Comparison of ENCODE assay signal across 11 mouse cellular contexts in genomic region chr2:84779210-84779609, GRCm38 (mm10). TPM values are rescaled to one million over a fixed set of nuclear protein-coding genes. Genes with fewer than 3 reads are reported as not detected.
DNase-seq lines count a peak whose midpoint lies in the region; ATAC-seq and TF ChIP-seq lines count a peak whose summit lies in the region.
"Had no signal": no experiment of that assay in that cellular context is flagged by ENCODE, and none has a peak within 500 bp of the region (broad histone marks: within the 10 kb centered on the region; RNA-seq: fewer than 3 reads in every experiment).

No protein-coding gene starts in this region.

- no peak overlapping the region for H3K4me3 ChIP-seq in heart, adult 2 months
- H3K4me3 ChIP-seq in testis, adult 2 months (ENCODE audit: control insufficient read depth, low read depth, low read length): no peak overlapping the region
- no peak overlapping the region for H3K4me3 ChIP-seq in cerebellum, adult 2 months (replicated peaks; ENCODE audit: insufficient read depth, low read depth, low read length)
- no peak overlapping the region for H3K4me3 ChIP-seq in forebrain, embryonic 16.5 days (replicated peaks; ENCODE audit: low read length)

- H3K79me2 ChIP-seq in heart, adult 2 months (replicated peaks; ENCODE audit: control insufficient read depth, insufficient read depth, low read length): no peaks in the 10 kb centered on the region

- no peaks in the 10 kb centered on the region for H3K27me3 ChIP-seq in heart, adult 2 months (ENCODE audit: control insufficient read depth, insufficient read depth, low read length)
- no peaks in the 10 kb centered on the region for H3K27me3 ChIP-seq in testis, adult 2 months (ENCODE audit: control insufficient read depth, insufficient read depth, low read length)
- H3K27me3 ChIP-seq in cerebellum, adult 2 months (ENCODE audit: control insufficient read depth, insufficient read depth, low read length): no peaks in the 10 kb centered on the region
- H3K27me3 ChIP-seq in forebrain, embryonic 16.5 days (replicated peaks; ENCODE audit: control insufficient read depth, insufficient read depth, low read length): no peaks in the 10 kb centered on the region

- H3K9me3 ChIP-seq in forebrain, embryonic 16.5 days (ENCODE audit: control insufficient read depth, low read length): no peaks in the 10 kb centered on the region

- no peak overlapping the region for H3K27ac ChIP-seq in heart, adult 2 months
- H3K27ac ChIP-seq in testis, adult 2 months (ENCODE audit: control insufficient read depth, insufficient read depth, low read depth, low read length): no peak overlapping the region
- H3K27ac ChIP-seq in cerebellum, adult 2 months (ENCODE audit: insufficient read depth, low read length): no peak overlapping the region
- H3K27ac ChIP-seq in forebrain, embryonic 16.5 days (ENCODE audit: low read length): no peak overlapping the region

- intact Hi-C loops in heart, adult 2 months (cut with DNase I): no loop called here

- peaks cover 5% of the 10 kb centered on the region for H3K4me1 ChIP-seq in heart, adult 2 months (ENCODE audit: control insufficient read depth, insufficient read depth, low read length)
- peaks cover 5% of the 10 kb centered on the region for H3K4me1 ChIP-seq in testis, adult 2 months (ENCODE audit: control insufficient read depth, insufficient read depth, low read length)
- H3K4me1 ChIP-seq in cerebellum, adult 2 months (ENCODE audit: control insufficient read depth, insufficient read depth, low read length): peaks cover 4% of the 10 kb centered on the region; the same call in 1 of the 2 replicates
- H3K4me1 ChIP-seq in forebrain, embryonic 16.5 days (replicated peaks; ENCODE audit: control insufficient read depth, insufficient read depth, low read length): peaks cover 8% of the 10 kb centered on the region

- H3K36me3 ChIP-seq in heart, adult 2 months (ENCODE audit: control insufficient read depth, insufficient read depth, low read length): 0 out of 2 replicates have a peak, but pooled peaks cover 2% of the 10 kb centered on the region
- no peaks in the 10 kb centered on the region for H3K36me3 ChIP-seq in testis, adult 2 months (ENCODE audit: control insufficient read depth, insufficient read depth, low read length)
- no peaks in the 10 kb centered on the region for H3K36me3 ChIP-seq in forebrain, embryonic 16.5 days (ENCODE audit: control insufficient read depth, insufficient read depth)

- no peak overlapping the region for H3K4me2 ChIP-seq in forebrain, embryonic 16.5 days (ENCODE audit: low read length)

- peak; percentile 49 for TF ChIP-seq CTCF in heart, adult 2 months (IDR thresholded peaks at IDR 0.05)
- peak; percentile 21; the same call in 1 of the 2 replicates for TF ChIP-seq CTCF in testis, adult 2 months (IDR thresholded peaks at IDR 0.05; ENCODE audit: control insufficient read depth, insufficient read depth, insufficient replicate concordance, low read depth, low read length)
- no peak for TF ChIP-seq CTCF in cerebellum, adult 2 months (IDR thresholded peaks at IDR 0.05; ENCODE audit: borderline replicate concordance, insufficient read depth, low read depth, low read length)

- WGBS in heart, adult 2 months: 55% methylated on average over 6 of the region's 6 CpGs
- WGBS in cerebellum, adult 2 months: 50% methylated on average over 6 of the region's 6 CpGs
- WGBS in forebrain, embryonic 16.5 days: 63% methylated on average over 6 of the region's 6 CpGs

- ATAC-seq in megakaryocyte, adult 5-6 weeks (ENCODE audit: poor library complexity, severe bottlenecking): peak; percentile 85
- no peak for ATAC-seq in forebrain, embryonic 16.5 days

- TF ChIP-seq EP300 in heart, adult 2 months (IDR thresholded peaks at IDR 0.05; ENCODE audit: insufficient read depth, low read depth, low read length): no peak

- TF ChIP-seq POLR2A in heart, adult 2 months (IDR thresholded peaks at IDR 0.05; ENCODE audit: insufficient read depth, low read depth, low read length): no peak
- TF ChIP-seq POLR2A in testis, adult 2 months (IDR thresholded peaks at IDR 0.05; ENCODE audit: control insufficient read depth, low read depth, low read length): no peak
- TF ChIP-seq POLR2A in cerebellum, adult 2 months (IDR thresholded peaks at IDR 0.05; ENCODE audit: borderline replicate concordance, insufficient read depth, low read length): no peak

- DNase-seq in heart, adult 2 months: peak in 1 of 2 experiments; percentile 19
- no peak for DNase-seq in heart, adult 8-10 months (ENCODE audit: low spot score)
- no peak for DNase-seq in testis, postnatal 10 days (ENCODE audit: low spot score)
- no peak for DNase-seq in right cerebral cortex, postnatal 25 days
- DNase-seq in cerebellum, adult 2 months: no peak
- DNase-seq: cerebellum, adult 11 months; layer of hippocampus, adult 9-11 months had no signal

- no peak overlapping the region for H3K9ac ChIP-seq in heart, adult 2 months (ENCODE audit: low read depth, low read length)
- no peak overlapping the region for H3K9ac ChIP-seq in forebrain, embryonic 16.5 days (replicated peaks; ENCODE audit: low read depth, low read length)

RNA-seq across cellular contexts. Expression of gene Serping1, which starts 4.0 kb away (rescaled TPM):
- 10 to 100 TPM; 79.7 to 81.5 TPM for total RNA-seq in heart, adult 2 months (2021)
- polyA plus RNA-seq in heart, adult 2 months (2012; rRNA removed): 268 and 301 TPM in 2 replicates
- total RNA-seq in heart, adult 8-10 months (2022): 10 to 100 TPM; 58.4 to 76.5 (median 69.2) TPM
- 40.5 and 53.4 TPM in 2 replicates for polyA plus RNA-seq in testis, adult 2 months (2012; rRNA removed)
- 1.5 and 2.1 TPM in 2 replicates for total RNA-seq in megakaryocyte, adult 5-6 weeks (2015)
- 0.94 and 2.2 TPM in 2 replicates for total RNA-seq in megakaryocyte, adult 5-6 weeks (2017)
- polyA plus RNA-seq in cerebellum, adult 2 months (2012; rRNA removed): 19.6 and 22.6 TPM in 2 replicates
- 25.0 and 26.9 TPM in 2 replicates for polyA plus RNA-seq in forebrain, embryonic 16.5 days (2015; fragmentation: Nextera tagmentation; extraction: Ambion mirVana)

RNA-seq across cellular contexts. Expression of gene Ube2l6, which starts 19.4 kb away (rescaled TPM):
- total RNA-seq in heart, adult 2 months (2021): 100 to 1,000 TPM in 1 of 2 experiments, 10 to 100 TPM in 1; 26.5 to 109 TPM
- 42.0 and 131 TPM in 2 replicates for polyA plus RNA-seq in heart, adult 2 months (2012; rRNA removed)
- 10 to 100 TPM; 11.8 to 37.6 (median 13.6) TPM for total RNA-seq in heart, adult 8-10 months (2022)
- polyA plus RNA-seq in testis, adult 2 months (2012; rRNA removed): 2.2 and 2.3 TPM in 2 replicates
- 23.7 and 27.7 TPM in 2 replicates for total RNA-seq in megakaryocyte, adult 5-6 weeks (2015)
- 25.2 and 31.5 TPM in 2 replicates for total RNA-seq in megakaryocyte, adult 5-6 weeks (2017)
- polyA plus RNA-seq in cerebellum, adult 2 months (2012; rRNA removed): 6.4 and 7.8 TPM in 2 replicates
- polyA plus RNA-seq in forebrain, embryonic 16.5 days (2015; fragmentation: Nextera tagmentation; extraction: Ambion mirVana): 21.2 and 28.1 TPM in 2 replicates

RNA-seq across cellular contexts. Expression of gene Gm19426, which starts 35.8 kb away (rescaled TPM):
- total RNA-seq in heart, adult 2 months (2021): 1 to 10 TPM; 1.8 to 2.0 TPM
- polyA plus RNA-seq in heart, adult 2 months (2012; rRNA removed): 1.5 and 1.7 TPM in 2 replicates
- 1 to 10 TPM; 1.2 to 1.8 (median 1.4) TPM for total RNA-seq in heart, adult 8-10 months (2022)
- polyA plus RNA-seq in testis, adult 2 months (2012; rRNA removed): 0.21 and 0.26 TPM in 2 replicates
- not detected in 2 replicates for total RNA-seq in megakaryocyte, adult 5-6 weeks (2015)
- not detected in 2 replicates for total RNA-seq in megakaryocyte, adult 5-6 weeks (2017)
- polyA plus RNA-seq in cerebellum, adult 2 months (2012; rRNA removed): 3.0 and 3.4 TPM in 2 replicates
- polyA plus RNA-seq in forebrain, embryonic 16.5 days (2015; fragmentation: Nextera tagmentation; extraction: Ambion mirVana): 3.9 and 4.9 TPM in 2 replicates

RNA-seq across cellular contexts. Expression of gene Smtnl1, which starts 43.2 kb away (rescaled TPM):
- not detected for total RNA-seq in heart, adult 2 months (2021)
- polyA plus RNA-seq in heart, adult 2 months (2012; rRNA removed): not detected in 2 replicates
- total RNA-seq in heart, adult 8-10 months (2022): under 1 TPM in 2 of 4 experiments, not detected in 2; 0.14 to 0.16 TPM
- polyA plus RNA-seq in testis, adult 2 months (2012; rRNA removed): 3.0 and 3.4 TPM in 2 replicates
- total RNA-seq in megakaryocyte, adult 5-6 weeks (2015): not detected in 2 replicates
- total RNA-seq in megakaryocyte, adult 5-6 weeks (2017): not detected in 2 replicates
- not detected in 2 replicates for polyA plus RNA-seq in cerebellum, adult 2 months (2012; rRNA removed)
- not detected in 2 replicates for polyA plus RNA-seq in forebrain, embryonic 16.5 days (2015; fragmentation: Nextera tagmentation; extraction: Ambion mirVana)
- polyA plus RNA-seq: hindbrain, embryonic 11.5 days had no signal

RNA-seq across cellular contexts. Expression of gene Ypel4, which starts 45.4 kb away (rescaled TPM):
- under 1 TPM; 0.44 to 0.45 TPM for total RNA-seq in heart, adult 2 months (2021)
- 1.5 and 1.7 TPM in 2 replicates for polyA plus RNA-seq in heart, adult 2 months (2012; rRNA removed)
- total RNA-seq in heart, adult 8-10 months (2022): under 1 TPM; 0.46 to 0.84 (median 0.50) TPM
- polyA plus RNA-seq in testis, adult 2 months (2012; rRNA removed): 13.6 and 14.8 TPM in 2 replicates
- 0.16 and 0.82 TPM in 2 replicates for total RNA-seq in megakaryocyte, adult 5-6 weeks (2015)
- 0.40 and 0.69 TPM in 2 replicates for total RNA-seq in megakaryocyte, adult 5-6 weeks (2017)
- polyA plus RNA-seq in cerebellum, adult 2 months (2012; rRNA removed): 164 and 171 TPM in 2 replicates
- polyA plus RNA-seq in forebrain, embryonic 16.5 days (2015; fragmentation: Nextera tagmentation; extraction: Ambion mirVana): 21.8 and 24.7 TPM in 2 replicates
